Mouse (Mus musculus) cortical plate, adult 2 months (tissue): Measurements from ENCODE around the gene Uqcc2.

Source experiments
- CTCF ChIP-seq: fragments of 200-500 bp; IDR thresholded peaks from 2 replicates; pipeline ENCODE4 v1.5.1; 2011; ENCODE audit warnings: mild to moderate bottlenecking, control low read depth, low read length; ENCODE audit not compliant: insufficient read depth; ENCODE audit errors: extremely low read depth
- POLR2A ChIP-seq: fragments of 200-500 bp; IDR thresholded peaks from 2 replicates; pipeline ENCODE4 v1.6.1; 2011; ENCODE audit warnings: mild to moderate bottlenecking, low read length, control low read depth; ENCODE audit not compliant: insufficient read depth; ENCODE audit errors: extremely low read depth

GRCm38 (mm10) chr17:27077920-27078319, 55.8 kb downstream of the Uqcc2 start:
- peak; percentile 19; the same call in 1 of the 2 replicates for TF ChIP-seq CTCF
- no peak for TF ChIP-seq POLR2A
